Comparison of ENCODE assay signal across 16 mouse cellular contexts in genomic region chr11:88564810-88565209, GRCm38 (mm10).
DNase-seq lines count a peak whose midpoint lies in the region; ATAC-seq and TF ChIP-seq lines count a peak whose summit lies in the region.
"Had no signal": no experiment of that assay in that cellular context is flagged by ENCODE, and none has a peak within 500 bp of the region (broad histone marks: within the 10 kb centered on the region; RNA-seq: fewer than 3 reads in every experiment).

No protein-coding gene starts in this region.

- no peak for DNase-seq in embryonic facial prominence, embryonic 14.5 days (ENCODE audit: low spot score)
- DNase-seq in embryonic facial prominence, embryonic 10.5 days (ENCODE audit: low spot score): no peak
- DNase-seq in heart, postnatal 0 days (ENCODE audit: low spot score): no peak
- DNase-seq in heart, postnatal 14 days: no peak
- DNase-seq in cerebellum, adult 9-11 months: peak; percentile 61
- no peak for DNase-seq in urinary bladder, adult 18-20 months (ENCODE audit: low spot score in 2 of 2)
- DNase-seq: embryo, embryonic 11 days; gastrocnemius, postnatal 10 days; layer of hippocampus, postnatal 36 days; liver, postnatal 0 days; right cerebral cortex, adult 18-20 months had no signal

- no peak for TF ChIP-seq EP300 in heart, postnatal 0 days (IDR thresholded peaks at IDR 0.05; ENCODE audit: low read depth)

- intact Hi-C loops in heart, postnatal 14 days (cut with DNase I): no loop called here

- H3K9me3 ChIP-seq in embryonic facial prominence, embryonic 14.5 days (ENCODE audit: control insufficient read depth, low read length): no peaks in the 10 kb centered on the region
- H3K9me3 ChIP-seq in embryonic facial prominence, embryonic 10.5 days: no peaks in the 10 kb centered on the region
- H3K9me3 ChIP-seq in heart, postnatal 0 days (replicated peaks; ENCODE audit: control insufficient read depth, low read length): no peaks in the 10 kb centered on the region
- H3K9me3 ChIP-seq in midbrain, embryonic 13.5 days: no peaks in the 10 kb centered on the region
- H3K9me3 ChIP-seq in intestine, embryonic 16.5 days (ENCODE audit: control insufficient read depth, low read length): no peaks in the 10 kb centered on the region
- H3K9me3 ChIP-seq: limb, embryonic 12.5 days; megakaryocyte, embryonic 14.5 days; neural tube, embryonic 12.5 days had no signal

- no peak overlapping the region for H3K9ac ChIP-seq in embryonic facial prominence, embryonic 14.5 days (ENCODE audit: low read depth, low read length)
- no peak overlapping the region for H3K9ac ChIP-seq in heart, postnatal 0 days (replicated peaks; ENCODE audit: low read depth, low read length)
- H3K9ac ChIP-seq in midbrain, embryonic 13.5 days (replicated peaks): no peak overlapping the region
- no peak overlapping the region for H3K9ac ChIP-seq in intestine, embryonic 16.5 days (ENCODE audit: low read depth, low read length)
- H3K9ac ChIP-seq: limb, embryonic 12.5 days; liver, postnatal 0 days; neural tube, embryonic 12.5 days had no signal

- no peak overlapping the region for H3K4me2 ChIP-seq in embryonic facial prominence, embryonic 14.5 days (ENCODE audit: low read depth, low read length)
- H3K4me2 ChIP-seq in heart, postnatal 0 days (ENCODE audit: low read depth, low read length): no peak overlapping the region
- no peak overlapping the region for H3K4me2 ChIP-seq in midbrain, embryonic 13.5 days (replicated peaks)
- H3K4me2 ChIP-seq in intestine, embryonic 16.5 days (ENCODE audit: low read depth, low read length): no peak overlapping the region
- H3K4me2 ChIP-seq: limb, embryonic 12.5 days; neural tube, embryonic 12.5 days had no signal

- no peak overlapping the region for H3K4me3 ChIP-seq in embryonic facial prominence, embryonic 14.5 days (ENCODE audit: low read depth, low read length)
- no peak overlapping the region for H3K4me3 ChIP-seq in embryonic facial prominence, embryonic 10.5 days
- no peak overlapping the region for H3K4me3 ChIP-seq in heart, postnatal 0 days (ENCODE audit: low read depth, low read length)
- H3K4me3 ChIP-seq in midbrain, embryonic 13.5 days (replicated peaks): no peak overlapping the region
- no peak overlapping the region for H3K4me3 ChIP-seq in intestine, embryonic 16.5 days (ENCODE audit: low read length)
- H3K4me3 ChIP-seq: limb, embryonic 12.5 days; megakaryocyte, embryonic 14.5 days; neural tube, embryonic 12.5 days had no signal

- no peak overlapping the region for H3K27ac ChIP-seq in embryonic facial prominence, embryonic 14.5 days (replicated peaks; ENCODE audit: low read depth, low read length)
- no peak overlapping the region for H3K27ac ChIP-seq in embryonic facial prominence, embryonic 10.5 days (replicated peaks)
- H3K27ac ChIP-seq in heart, postnatal 0 days (ENCODE audit: low read depth): peak overlapping the region; percentile 2; the same call in 1 of the 2 replicates
- H3K27ac ChIP-seq in midbrain, embryonic 13.5 days: peak overlapping the region; percentile 68
- no peak overlapping the region for H3K27ac ChIP-seq in intestine, embryonic 16.5 days (ENCODE audit: low read length)
- H3K27ac ChIP-seq: limb, embryonic 12.5 days; neural tube, embryonic 12.5 days had no signal

- H3K27me3 ChIP-seq in embryonic facial prominence, embryonic 14.5 days (replicated peaks; ENCODE audit: control insufficient read depth, insufficient read depth, low read length): no peaks in the 10 kb centered on the region
- no peaks in the 10 kb centered on the region for H3K27me3 ChIP-seq in embryonic facial prominence, embryonic 10.5 days (replicated peaks; ENCODE audit: low read depth, poor library complexity, severe bottlenecking)
- H3K27me3 ChIP-seq in heart, postnatal 0 days (ENCODE audit: control insufficient read depth, insufficient read depth, low read length): no peaks in the 10 kb centered on the region
- no peaks in the 10 kb centered on the region for H3K27me3 ChIP-seq in midbrain, embryonic 13.5 days
- H3K27me3 ChIP-seq in intestine, embryonic 16.5 days (replicated peaks; ENCODE audit: control insufficient read depth, insufficient read depth, low read length): no peaks in the 10 kb centered on the region
- H3K27me3 ChIP-seq: megakaryocyte, embryonic 14.5 days; neural tube, embryonic 12.5 days had no signal

- 0 out of 2 replicates have a peak, but pooled peaks have one; percentile 3 for ATAC-seq in embryonic facial prominence, embryonic 14.5 days (ENCODE audit: low read depth)
- ATAC-seq in heart, postnatal 0 days (ENCODE audit: insufficient read depth, low read depth): no peak
- no peak for ATAC-seq in midbrain, embryonic 13.5 days
- no peak for ATAC-seq in intestine, embryonic 16.5 days
- ATAC-seq: liver, postnatal 0 days had no signal

- TF ChIP-seq CTCF in heart, postnatal 0 days (IDR thresholded peaks at IDR 0.05; ENCODE audit: low read depth): no peak

- H3K36me3 ChIP-seq in embryonic facial prominence, embryonic 14.5 days (ENCODE audit: control insufficient read depth, insufficient read depth, low read length): 0 out of 2 replicates have a peak, but pooled peaks cover 3% of the 10 kb centered on the region
- peaks cover 35% of the 10 kb centered on the region for H3K36me3 ChIP-seq in embryonic facial prominence, embryonic 10.5 days (replicated peaks)
- H3K36me3 ChIP-seq in heart, postnatal 0 days (replicated peaks; ENCODE audit: control insufficient read depth, insufficient read depth, low read length): no peaks in the 10 kb centered on the region
- no peaks in the 10 kb centered on the region for H3K36me3 ChIP-seq in midbrain, embryonic 13.5 days
- H3K36me3 ChIP-seq in intestine, embryonic 16.5 days (ENCODE audit: control insufficient read depth, insufficient read depth, low read length): no peaks in the 10 kb centered on the region
- H3K36me3 ChIP-seq: limb, embryonic 12.5 days had no signal

- peaks cover 29% of the 10 kb centered on the region for H3K4me1 ChIP-seq in embryonic facial prominence, embryonic 14.5 days (ENCODE audit: control insufficient read depth, insufficient read depth, low read length)
- peaks cover 77% of the 10 kb centered on the region for H3K4me1 ChIP-seq in embryonic facial prominence, embryonic 10.5 days
- peaks cover 34% of the 10 kb centered on the region for H3K4me1 ChIP-seq in heart, postnatal 0 days (ENCODE audit: control insufficient read depth, insufficient read depth)
- peaks cover 86% of the 10 kb centered on the region for H3K4me1 ChIP-seq in midbrain, embryonic 13.5 days (replicated peaks)
- peaks cover 19% of the 10 kb centered on the region for H3K4me1 ChIP-seq in intestine, embryonic 16.5 days (ENCODE audit: control insufficient read depth, insufficient read depth, low read length)

- 77% methylated on average over 7 of the region's 7 CpGs for WGBS in embryonic facial prominence, embryonic 14.5 days
- WGBS in embryonic facial prominence, embryonic 10.5 days: 77% methylated on average over 7 of the region's 7 CpGs
- 71% methylated on average over 7 of the region's 7 CpGs for WGBS in heart, postnatal 0 days
- WGBS in midbrain, embryonic 13.5 days: 44% methylated on average over 7 of the region's 7 CpGs
- WGBS in intestine, embryonic 16.5 days: 80% methylated on average over 7 of the region's 7 CpGs

Comparison
In these comparisons a context has a peak if more than half of its experiments do, and no peak if none do; other contexts are left out.
1. H3K27ac ChIP-seq: peak in heart, postnatal 0 days (single experiment) and midbrain, embryonic 13.5 days (single experiment); none in embryonic facial prominence, embryonic 14.5 days (single experiment), embryonic facial prominence, embryonic 10.5 days (single experiment) and intestine, embryonic 16.5 days (single experiment).